Mouse (Mus musculus) embryonic fibroblast, embryonic 13.5 days (primary cell): ENCODE results near the gene Eme1. TPM values are rescaled to one million over a fixed set of nuclear protein-coding genes. Genes with fewer than 3 reads are reported as not detected.
A peak's percentile ranks its signal among the peaks of the same experiment; 100 is the strongest.

Experiments
- H3K27ac ChIP-seq: 2 replicates; pipeline ENCODE4 v1.5.1; 2012; ENCODE audit warnings: low read length, control low read depth, inconsistent platforms; ENCODE audit not compliant: insufficient read depth
- H3K4me1 ChIP-seq: 2 replicates; pipeline ENCODE4 v1.6.1; 2011; ENCODE audit warnings: low read length; ENCODE audit not compliant: control insufficient read depth, insufficient read depth
- H3K4me3 ChIP-seq: 2 replicates; pipeline ENCODE4 v1.5.1; 2011; ENCODE audit warnings: mild to moderate bottlenecking, control low read depth, low read length; ENCODE audit not compliant: insufficient read depth
- CTCF ChIP-seq: IDR thresholded peaks from 2 replicates; pipeline ENCODE4 v1.5.1; 2011; ENCODE audit warnings: mild to moderate bottlenecking, control low read depth, low read length, moderate library complexity, borderline replicate concordance; ENCODE audit not compliant: insufficient read depth
- POLR2A ChIP-seq: IDR thresholded peaks from 2 replicates; pipeline ENCODE4 v1.6.1; 2011; ENCODE audit warnings: low read depth, mild to moderate bottlenecking, control low read depth, low read length, moderate library complexity
- polyA plus RNA-seq: library from polyadenylated mRNA; stranded (reverse); fragments of >200 nt; gene quantifications from 2 replicates; pipeline ENCODE4 v1.2.4, GENCODE M21; 2011; ENCODE audit warnings: low read depth; ENCODE audit not compliant: missing spikeins, insufficient read length

Eme1 gene
- polyA plus RNA-seq, 1 experiment: 8.9 TPM

DNA sequence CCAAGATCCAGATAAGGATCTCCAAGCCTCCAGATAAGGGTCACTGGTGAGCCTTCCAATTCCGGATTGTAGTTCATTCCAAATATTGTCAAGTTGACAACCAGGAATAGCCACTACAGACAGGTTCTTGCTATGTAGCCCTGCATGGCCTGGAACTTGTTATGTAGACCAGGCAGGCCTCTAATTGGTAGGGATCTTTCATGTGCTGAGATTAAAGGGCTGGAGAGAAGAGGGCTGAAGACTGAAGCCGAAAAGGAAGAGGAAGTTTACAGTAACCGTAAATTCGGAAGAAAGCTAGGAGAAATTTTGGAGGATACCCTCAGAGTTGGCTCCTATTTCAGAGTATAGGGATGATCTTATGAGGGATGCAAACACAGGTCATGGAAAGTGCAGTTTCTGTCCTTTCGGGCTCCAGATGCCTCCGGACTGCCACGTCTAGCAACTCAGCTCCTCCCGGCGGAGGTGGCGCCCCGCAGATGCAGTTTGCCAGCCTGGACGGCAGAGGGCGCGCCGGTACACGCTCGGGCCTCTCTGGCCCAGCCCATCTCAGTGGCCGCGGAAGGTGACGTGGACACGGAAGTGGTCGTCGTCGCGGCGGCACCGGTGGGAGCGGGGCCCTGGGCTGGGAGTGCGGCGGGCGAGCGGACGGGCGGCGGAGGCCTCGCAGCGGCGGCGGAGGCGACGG lies 24.4 kb downstream of the Eme1 start, which contains the start of gene Lrrc59:
Gene Lrrc59 (plus strand): TSS at position 569 of the 685 bp plus-strand sequence.
- H3K4me3 ChIP-seq: peak within 1 kb of the TSS; percentile 90
- TF ChIP-seq POLR2A (peak; percentile 53), CTCF (peak; percentile 97)

DNA sequence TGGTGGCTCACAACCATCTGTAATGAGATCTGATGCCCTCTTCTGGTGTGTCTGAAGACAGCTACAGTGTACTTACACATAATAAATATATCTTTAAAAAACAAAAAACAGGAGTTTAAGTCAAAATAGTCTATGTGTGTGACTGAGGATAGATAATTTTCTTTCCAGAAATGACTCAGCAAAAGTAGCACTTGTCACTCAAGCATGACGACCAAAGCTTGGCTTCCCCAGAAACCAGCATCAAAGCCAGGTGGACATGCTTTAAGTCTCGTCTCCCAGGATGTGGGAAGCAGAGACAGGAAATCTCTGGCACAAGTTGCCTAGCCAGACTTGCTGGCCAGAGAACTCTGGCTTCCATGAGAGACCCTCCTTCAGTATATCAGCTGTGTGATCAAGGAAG lies 31.6 kb downstream of the Eme1 start:
- H3K4me3 ChIP-seq: no peak overlapping the region
- H3K27ac ChIP-seq: no peak overlapping the region
- no peak for TF ChIP-seq CTCF
- no peak for TF ChIP-seq POLR2A
- no peaks in the 10 kb centered on the region for H3K4me1 ChIP-seq

More for the DNA sequence above, 24.4 kb downstream of the Eme1 start, which contains the start of gene Lrrc59:
- H3K27ac ChIP-seq: peak within 1 kb of the TSS; percentile 64
- H3K4me1 ChIP-seq: no peaks in the 10 kb centered on the region; the same call in 1 of the 2 replicates

DNA sequence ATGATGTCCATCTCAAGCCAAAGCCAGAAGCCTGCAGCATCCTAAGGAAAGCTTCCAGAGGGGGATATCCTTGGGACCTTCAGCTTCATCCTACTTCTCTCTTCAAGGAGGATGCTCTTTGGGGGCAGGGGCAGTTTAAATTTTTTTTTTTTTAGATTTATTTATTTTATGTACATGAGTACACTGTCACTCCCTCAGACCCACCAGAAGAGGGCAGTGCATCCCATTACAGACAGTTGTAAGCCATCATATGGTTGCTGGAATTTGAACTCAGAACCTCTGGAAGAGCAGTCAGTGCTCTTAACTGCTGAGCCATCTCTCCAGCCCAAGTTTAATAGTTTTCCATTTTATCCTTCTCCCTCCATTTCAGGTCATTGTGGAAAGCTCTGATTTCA lies 32.3 kb downstream of the Eme1 start:
- no peak overlapping the region for H3K27ac ChIP-seq
- H3K4me3 ChIP-seq: no peak overlapping the region
- TF ChIP-seq POLR2A: no peak
- TF ChIP-seq CTCF: no peak
- H3K4me1 ChIP-seq: no peaks in the 10 kb centered on the region

DNA sequence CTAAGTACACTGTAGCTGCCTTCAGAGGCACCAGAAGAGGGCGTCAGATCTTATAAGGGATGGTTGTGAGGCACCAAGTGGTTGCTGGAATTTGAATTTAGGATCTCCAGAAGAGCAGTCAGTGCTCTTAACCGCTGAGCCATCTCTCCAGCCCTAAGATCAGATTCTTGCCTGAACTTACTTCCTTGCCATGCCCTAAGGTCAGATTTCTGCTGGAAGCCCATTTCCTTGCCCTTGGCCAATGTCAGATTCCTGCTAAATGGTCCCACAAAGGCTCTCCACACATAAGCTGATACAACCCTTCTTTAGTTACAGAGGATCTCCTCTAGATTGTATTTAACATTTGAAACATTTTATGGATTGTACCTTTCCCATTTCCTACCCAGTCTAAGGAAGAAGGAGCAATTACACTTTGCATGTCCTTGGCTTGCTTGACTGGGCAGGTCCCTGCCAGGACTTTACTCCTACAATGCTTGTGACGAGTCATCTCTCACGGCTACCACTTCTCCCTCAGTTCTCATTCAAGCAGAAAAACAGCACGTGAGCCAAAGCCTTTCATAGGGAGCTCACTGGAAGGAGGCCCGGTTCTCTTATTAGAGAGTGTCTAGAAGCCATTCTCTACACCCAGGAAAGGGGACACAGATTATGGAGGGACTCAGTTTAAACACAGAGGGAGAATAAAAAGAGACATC lies 32.9 kb downstream of the Eme1 start:
- TF ChIP-seq CTCF (no peak), POLR2A (no peak)
- H3K27ac ChIP-seq: no peak overlapping the region
- H3K4me1 ChIP-seq: no peaks in the 10 kb centered on the region
- no peak overlapping the region for H3K4me3 ChIP-seq

DNA sequence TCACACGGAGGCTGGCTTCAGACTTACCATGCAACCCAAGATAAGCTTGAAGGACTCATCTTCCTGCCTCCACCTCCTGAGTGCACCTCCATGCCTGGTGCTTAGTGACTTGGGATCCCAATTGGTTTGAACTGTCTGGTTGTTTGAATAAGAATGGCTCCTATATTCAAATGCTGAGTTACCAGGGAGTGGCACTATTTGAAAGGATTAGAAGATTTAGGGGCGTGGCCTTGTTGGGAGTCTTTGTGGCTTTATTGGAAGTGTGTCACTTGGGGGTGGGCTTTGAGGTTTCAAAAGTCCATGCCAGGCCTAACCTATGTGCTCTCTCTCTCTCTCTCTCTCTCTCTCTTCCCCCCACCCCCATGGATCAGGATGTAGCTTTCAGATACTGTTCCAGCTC lies 36.1 kb downstream of the Eme1 start:
- TF ChIP-seq CTCF: no peak
- TF ChIP-seq POLR2A: no peak
- Histone ChIP-seq H3K4me3 (no peak overlapping the region), H3K4me1 (no peaks in the 10 kb centered on the region)

DNA sequence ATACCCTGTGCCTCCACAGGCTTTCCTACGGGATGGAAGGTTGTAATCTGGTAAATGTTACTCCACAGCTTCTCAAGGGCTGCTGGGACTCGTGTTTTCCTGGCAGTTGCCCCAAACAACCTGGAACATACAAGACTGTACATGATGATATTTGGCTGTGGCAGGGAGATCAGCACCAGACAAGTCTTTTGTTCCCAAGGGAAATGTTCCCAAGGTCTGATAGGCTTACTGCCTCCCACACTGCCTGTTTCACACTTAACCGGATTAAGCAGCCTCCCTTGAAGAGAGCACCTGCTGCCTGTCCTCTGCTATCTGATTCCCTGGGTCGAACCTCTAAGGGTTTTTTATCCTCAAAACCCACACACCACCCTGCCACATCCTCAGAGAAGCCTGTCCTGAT lies 38.3 kb downstream of the Eme1 start:
- Histone ChIP-seq H3K4me3 (no peak overlapping the region), H3K4me1 (no peaks in the 10 kb centered on the region), H3K27ac (no peak overlapping the region)
- no peak for TF ChIP-seq CTCF
- TF ChIP-seq POLR2A: no peak

More for the DNA sequence above, 36.1 kb downstream of the Eme1 start:
- H3K27ac ChIP-seq: no peak overlapping the region

- no peak for TF ChIP-seq POLR2A
- Histone ChIP-seq H3K4me3 (no peak overlapping the region), H3K4me1 (no peaks in the 10 kb centered on the region), H3K27ac (no peak overlapping the region)
Measured at GRCm38 (mm10) chr11:94614603-94615002, 39.2 kb downstream of the Eme1 start.

GRCm38 (mm10) chr11:94610744-94611740 lies 42.7 kb downstream of the Eme1 start:
- Histone ChIP-seq H3K4me3 (no peak overlapping the region), H3K4me1 (no peaks in the 10 kb centered on the region), H3K27ac (peak overlapping the region; percentile 61; the same call in 1 of the 2 replicates)
- TF ChIP-seq CTCF: no peak
- TF ChIP-seq POLR2A: no peak

DNA sequence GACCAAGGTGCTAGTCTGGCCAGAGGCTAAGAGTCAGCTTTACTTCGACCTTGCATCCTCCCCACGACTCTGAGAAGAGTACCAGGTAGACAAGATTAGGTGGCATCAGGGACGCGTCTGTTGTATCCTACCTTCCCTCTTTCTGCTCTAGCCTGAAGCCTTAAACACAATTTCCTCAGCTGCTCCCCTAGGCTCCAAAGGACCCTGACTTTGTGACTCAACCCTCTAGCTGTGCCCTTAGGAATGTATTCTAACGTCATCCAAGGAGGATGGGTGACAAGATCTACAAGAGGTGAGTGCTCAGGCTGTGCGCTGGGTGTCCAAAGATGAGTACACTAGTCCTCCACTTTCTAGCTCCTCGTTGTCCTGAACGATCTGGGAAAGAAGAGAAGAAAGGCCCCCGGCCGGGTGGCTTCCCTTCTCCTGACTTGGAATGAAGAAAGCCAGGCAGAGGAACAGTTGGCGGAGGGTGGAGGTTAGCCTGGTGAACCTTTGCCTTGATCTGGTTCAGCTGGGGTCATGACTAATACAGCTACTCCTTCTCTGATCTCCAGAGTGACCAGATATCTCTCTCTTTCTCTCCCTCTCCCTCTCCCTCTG lies 51.3 kb downstream of the Eme1 start:
- H3K27ac ChIP-seq: no peak overlapping the region
- 0 out of 2 replicates have a peak overlapping the region, but pooled peaks have one; percentile 80 for H3K4me3 ChIP-seq
- TF ChIP-seq POLR2A: no peak
- no peak for TF ChIP-seq CTCF
- H3K4me1 ChIP-seq: peaks cover 3% of the 10 kb centered on the region; the same call in 1 of the 2 replicates
